Mouse (Mus musculus) hindbrain, embryonic 10.5 days (tissue): Measurements from ENCODE around the gene Ntn1. TPM values are rescaled to one million over a fixed set of nuclear protein-coding genes. Genes with fewer than 3 reads are reported as not detected.
A peak's percentile ranks its signal among the peaks of the same experiment; 100 is the strongest.

Source experiments
- DNase-seq: peaks from one replicate; pipeline ENCODE4 v3.0.0-alpha.2; 2017; ENCODE audit warnings: low spot score
- H3K27ac ChIP-seq: fragments of 300-500 bp; sonication (generic); 2 replicates; pipeline ENCODE4 v1.5.1; 2016; ENCODE audit warnings: mild to moderate bottlenecking, moderate library complexity
- H3K27me3 ChIP-seq: fragments of 300-500 bp; sonication (generic); 2 replicates; pipeline ENCODE4 v1.6.1; 2016; ENCODE audit warnings: mild to moderate bottlenecking; ENCODE audit not compliant: poor library complexity, insufficient read depth, severe bottlenecking
- H3K36me3 ChIP-seq: fragments of 300-500 bp; sonication (generic); 2 replicates; pipeline ENCODE4 v1.6.1; 2016; ENCODE audit warnings: mild to moderate bottlenecking, moderate library complexity
- H3K4me1 ChIP-seq: fragments of 300-500 bp; sonication (generic); replicated peaks from 2 replicates; pipeline ENCODE4 v1.6.1; 2016; ENCODE audit warnings: mild to moderate bottlenecking
- H3K4me3 ChIP-seq: fragments of 300-500 bp; sonication (generic); 2 replicates; pipeline ENCODE4 v1.5.1; 2016; ENCODE audit warnings: mild to moderate bottlenecking, moderate library complexity
- H3K9me3 ChIP-seq: fragments of 300-500 bp; sonication (generic); 2 replicates; pipeline ENCODE4 v1.6.1; 2016; ENCODE audit warnings: mild to moderate bottlenecking, moderate library complexity
- WGBS: fragments of 180-500 bp; shearing (Covaris S2); methylation state at CpG from one replicate; pipeline ENCODE4 v1.1.7; 2016; 5-methylcytosine and 5-hydroxymethylcytosine counted together
- polyA plus RNA-seq: library from polyadenylated mRNA; unstranded; fragments of >200 nt; fragmentation: Nextera tagmentation; extraction: Ambion mirVana; gene quantifications from 2 replicates; pipeline ENCODE4 v1.2.1, GENCODE M21; 2016

The Ntn1 gene
- polyA plus RNA-seq, 1 experiment from 2014 or later, result 23.7 TPM

- Histone ChIP-seq H3K27ac (no peak overlapping the region), H3K4me1 (peaks cover 54% of the 10 kb centered on the region), H3K27me3 (peaks cover 6% of the 10 kb centered on the region), H3K9me3 (no peaks in the 10 kb centered on the region), H3K4me3 (no peak overlapping the region), H3K36me3 (peaks cover 53% of the 10 kb centered on the region)
- 97% methylated on average over 4 of the region's 4 CpGs for WGBS
- DNase-seq, result no peak
Observed at GRCm38 (mm10) chr11:68209506-68209905, 191.1 kb downstream of the Ntn1 start.

GRCm38 (mm10) chr11:68208582-68208981 is 192.0 kb downstream of the Ntn1 start:
- WGBS, result 90% methylated on average over 1 of the region's 1 CpGs
- Histone ChIP-seq H3K4me1 (peaks cover 53% of the 10 kb centered on the region), H3K27me3 (peaks cover 6% of the 10 kb centered on the region), H3K36me3 (peaks cover 48% of the 10 kb centered on the region), H3K27ac (peak overlapping the region; percentile 50; the same call in 1 of the 2 replicates), H3K4me3 (no peak overlapping the region), H3K9me3 (no peaks in the 10 kb centered on the region)
- no peak for DNase-seq

GRCm38 (mm10) chr11:68208023-68208422 is 192.6 kb downstream of the Ntn1 start:
- Histone ChIP-seq H3K4me3 (no peak overlapping the region), H3K27me3 (peaks cover 6% of the 10 kb centered on the region), H3K4me1 (peaks cover 52% of the 10 kb centered on the region), H3K27ac (peak overlapping the region; percentile 50), H3K9me3 (no peaks in the 10 kb centered on the region), H3K36me3 (peaks cover 42% of the 10 kb centered on the region)
- DNase-seq, result no peak
- 82% methylated on average over 2 of the region's 2 CpGs for WGBS

- 86% methylated on average over 10 of the region's 10 CpGs for WGBS
- peak overlapping the region; percentile 60 for H3K27ac ChIP-seq
- DNase-seq, result no peak
- peaks cover 46% of the 10 kb centered on the region for H3K4me1 ChIP-seq
- H3K4me3 ChIP-seq, result no peak overlapping the region
- no peaks in the 10 kb centered on the region for H3K9me3 ChIP-seq
- H3K27me3 ChIP-seq, result peaks cover 8% of the 10 kb centered on the region; the same call in 1 of the 2 replicates
- peaks cover 24% of the 10 kb centered on the region for H3K36me3 ChIP-seq
Observed at GRCm38 (mm10) chr11:68205572-68206229, 194.9 kb downstream of the Ntn1 start.

GRCm38 (mm10) chr11:68204407-68204806 is 196.2 kb downstream of the Ntn1 start:
- H3K27me3 ChIP-seq, result peaks cover 8% of the 10 kb centered on the region; the same call in 1 of the 2 replicates
- H3K4me1 ChIP-seq, result peaks cover 54% of the 10 kb centered on the region
- DNase-seq, result no peak
- H3K4me3 ChIP-seq, result no peak overlapping the region
- WGBS, result 85% methylated on average over 5 of the region's 5 CpGs
- H3K27ac ChIP-seq, result peak overlapping the region; percentile 25; the same call in 1 of the 2 replicates
- peaks cover 20% of the 10 kb centered on the region for H3K36me3 ChIP-seq
- no peaks in the 10 kb centered on the region for H3K9me3 ChIP-seq

- peaks cover 20% of the 10 kb centered on the region for H3K36me3 ChIP-seq
- no peak overlapping the region for H3K4me3 ChIP-seq
- H3K27ac ChIP-seq, result no peak overlapping the region; the same call in 1 of the 2 replicates
- no peaks in the 10 kb centered on the region for H3K9me3 ChIP-seq
- no peak for DNase-seq
- peaks cover 8% of the 10 kb centered on the region; the same call in 1 of the 2 replicates for H3K27me3 ChIP-seq
- H3K4me1 ChIP-seq, result peaks cover 58% of the 10 kb centered on the region
- WGBS, result 78% methylated on average over 10 of the region's 10 CpGs
Observed at GRCm38 (mm10) chr11:68203658-68204315, 196.8 kb downstream of the Ntn1 start.

GRCm38 (mm10) chr11:68202561-68202960 is 198.1 kb downstream of the Ntn1 start:
- no peak for DNase-seq
- Histone ChIP-seq H3K4me1 (peaks cover 51% of the 10 kb centered on the region), H3K4me3 (no peak overlapping the region), H3K9me3 (no peaks in the 10 kb centered on the region), H3K36me3 (peaks cover 9% of the 10 kb centered on the region), H3K27me3 (peaks cover 8% of the 10 kb centered on the region; the same call in 1 of the 2 replicates), H3K27ac (peak overlapping the region; percentile 19)
- WGBS, result 59% methylated on average over 10 of the region's 10 CpGs

- Histone ChIP-seq H3K27me3 (peaks cover 8% of the 10 kb centered on the region; the same call in 1 of the 2 replicates), H3K4me1 (peaks cover 51% of the 10 kb centered on the region), H3K27ac (peak overlapping the region; percentile 19), H3K36me3 (peaks cover 3% of the 10 kb centered on the region), H3K9me3 (no peaks in the 10 kb centered on the region), H3K4me3 (no peak overlapping the region)
- no peak for DNase-seq
- WGBS, result 77% methylated on average over 10 of the region's 10 CpGs
Observed at GRCm38 (mm10) chr11:68201811-68202459, 198.7 kb downstream of the Ntn1 start.

GRCm38 (mm10) chr11:68201063-68201462 is 199.6 kb downstream of the Ntn1 start:
- 87% methylated on average over 1 of the region's 1 CpGs for WGBS
- peaks cover 8% of the 10 kb centered on the region; the same call in 1 of the 2 replicates for H3K27me3 ChIP-seq

GRCm38 (mm10) chr11:68200500-68200899 is 200.1 kb downstream of the Ntn1 start:
- Histone ChIP-seq H3K4me3 (no peak overlapping the region), H3K36me3 (no peaks in the 10 kb centered on the region), H3K27ac (no peak overlapping the region), H3K9me3 (no peaks in the 10 kb centered on the region), H3K4me1 (peaks cover 64% of the 10 kb centered on the region), H3K27me3 (peaks cover 11% of the 10 kb centered on the region; the same call in 1 of the 2 replicates)
- no peak for DNase-seq
- 87% methylated on average over 4 of the region's 4 CpGs for WGBS

More at GRCm38 (mm10) chr11:68201063-68201462, 199.6 kb downstream of the Ntn1 start:
- H3K4me3 ChIP-seq, result no peak overlapping the region
- H3K36me3 ChIP-seq, result no peaks in the 10 kb centered on the region; the same call in 1 of the 2 replicates
- H3K9me3 ChIP-seq, result no peaks in the 10 kb centered on the region
- no peak for DNase-seq
- peaks cover 58% of the 10 kb centered on the region for H3K4me1 ChIP-seq
- no peak overlapping the region for H3K27ac ChIP-seq

GRCm38 (mm10) chr11:68199801-68200423 is 200.7 kb downstream of the Ntn1 start:
- Histone ChIP-seq H3K4me1 (peaks cover 69% of the 10 kb centered on the region), H3K36me3 (no peaks in the 10 kb centered on the region), H3K9me3 (no peaks in the 10 kb centered on the region), H3K4me3 (no peak overlapping the region), H3K27ac (no peak overlapping the region), H3K27me3 (peaks cover 9% of the 10 kb centered on the region; the same call in 1 of the 2 replicates)
- no peak for DNase-seq
- WGBS, result 38% methylated on average over 10 of the region's 10 CpGs

GRCm38 (mm10) chr11:68199103-68199502 is 201.5 kb downstream of the Ntn1 start:
- peaks cover 69% of the 10 kb centered on the region for H3K4me1 ChIP-seq
- H3K27ac ChIP-seq, result no peak overlapping the region
- H3K4me3 ChIP-seq, result no peak overlapping the region
- no peaks in the 10 kb centered on the region for H3K9me3 ChIP-seq
- no peak for DNase-seq
- peaks cover 9% of the 10 kb centered on the region; the same call in 1 of the 2 replicates for H3K27me3 ChIP-seq
- no peaks in the 10 kb centered on the region for H3K36me3 ChIP-seq
- 69% methylated on average over 8 of the region's 8 CpGs for WGBS
